Mouse (Mus musculus) right cerebral cortex, postnatal 36 days (tissue): Measurements from ENCODE around the gene Prox2.

Source experiments
- DNase-seq, 2 experiments: peaks; one replicate each; pipeline ENCODE4 v3.0.0; 2022; ENCODE audit warnings: low spot score in 2 of 2, mixed read lengths in 1 of 2

Prox2 gene

DNA sequence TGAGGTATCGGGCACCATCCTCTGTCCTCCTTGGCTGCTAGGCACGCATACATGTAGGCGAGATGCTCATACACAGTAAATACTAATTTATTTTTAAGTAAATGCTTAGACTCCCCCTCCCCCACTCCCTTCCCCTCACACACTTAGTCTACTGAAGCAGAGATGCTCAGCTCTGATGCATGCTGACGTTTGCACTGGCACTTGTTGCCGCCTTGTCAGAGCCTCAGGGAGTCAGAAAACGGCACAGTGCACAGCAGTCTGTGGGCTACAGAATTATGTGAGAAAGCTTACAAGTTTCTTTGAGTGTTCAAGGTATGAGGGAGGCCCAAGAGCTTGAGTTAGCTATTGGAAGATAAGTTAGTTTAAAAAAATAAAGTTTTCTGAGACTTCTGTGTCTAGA lies 20.8 kb upstream of the Prox2 start:
- DNase-seq = no peak

DNA sequence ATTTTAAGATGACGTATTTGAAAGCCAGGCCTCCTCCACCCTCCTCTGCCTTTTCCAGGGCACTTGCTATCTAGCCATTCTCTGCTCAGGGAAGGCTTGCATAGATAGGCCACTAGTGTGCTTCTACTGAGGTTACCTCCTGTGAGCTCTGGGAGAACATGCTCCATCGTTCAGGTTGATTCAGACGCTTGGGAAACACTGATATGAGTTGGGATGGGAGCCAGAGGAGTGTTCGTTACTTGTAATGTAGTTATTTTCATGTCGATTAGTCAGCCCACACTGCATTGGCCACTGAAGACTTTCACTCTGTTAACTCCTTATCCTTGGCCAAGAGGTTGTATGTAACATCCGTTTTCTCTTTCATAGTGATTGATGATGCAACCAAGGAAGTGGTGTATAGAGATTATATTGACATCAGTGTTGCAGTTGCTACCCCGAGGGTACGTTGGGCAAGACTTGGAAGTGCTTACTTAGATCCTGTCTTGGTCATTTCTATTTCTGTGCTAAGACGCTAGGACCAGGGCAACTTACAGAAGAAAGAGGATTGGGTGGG lies 18.9 kb upstream of the Prox2 start:
- no peak for DNase-seq

DNA sequence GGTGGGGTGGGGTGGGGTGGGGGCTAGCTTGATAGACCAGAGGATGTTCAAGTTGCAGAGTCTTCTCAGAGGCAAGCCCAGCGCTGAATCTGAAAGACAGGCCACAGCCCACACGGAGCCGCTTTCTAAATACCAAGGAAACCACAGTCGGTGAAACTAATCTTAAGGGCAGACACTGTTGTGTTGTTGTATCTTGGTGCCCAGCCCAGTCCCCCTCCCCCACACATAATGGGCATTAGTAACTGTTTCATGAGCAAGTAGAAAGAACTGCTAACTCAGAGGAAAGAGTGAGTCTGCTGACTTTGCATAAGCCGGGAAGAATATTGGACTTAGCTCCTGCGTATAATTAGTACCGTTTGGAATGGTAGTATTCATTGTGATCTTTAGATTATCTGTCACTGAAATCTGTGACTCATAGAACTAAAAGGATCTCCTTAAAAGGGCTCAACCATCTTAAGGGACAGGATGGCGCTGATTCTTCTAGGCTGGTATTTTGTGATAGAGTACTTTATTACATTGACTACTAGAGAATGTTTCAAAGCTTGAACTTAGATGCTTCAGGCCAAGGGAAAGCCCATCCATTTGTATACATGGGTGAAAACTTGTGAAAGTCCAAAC lies 16.5 kb upstream of the Prox2 start:
- DNase-seq = no peak

DNA sequence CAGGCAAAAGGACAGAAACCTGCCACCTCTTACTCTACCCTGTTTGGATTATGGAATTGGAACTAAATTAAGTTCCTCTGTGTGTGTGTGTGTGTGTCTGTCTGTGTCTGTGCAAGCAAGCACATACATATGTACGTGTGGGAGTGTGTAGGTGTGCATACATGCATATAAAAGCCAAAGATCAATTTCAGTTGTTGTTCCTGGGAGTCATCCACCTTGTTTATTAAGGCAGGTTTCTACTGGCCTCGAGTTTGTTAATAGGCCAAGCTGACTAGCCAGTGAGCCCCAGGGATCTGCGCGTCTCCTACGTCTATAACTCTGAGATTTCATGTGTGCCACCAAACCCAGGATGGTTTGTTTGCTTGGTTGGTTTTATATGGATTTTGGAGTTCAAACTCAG lies 14.2 kb upstream of the Prox2 start:
- DNase-seq = no peak

DNA sequence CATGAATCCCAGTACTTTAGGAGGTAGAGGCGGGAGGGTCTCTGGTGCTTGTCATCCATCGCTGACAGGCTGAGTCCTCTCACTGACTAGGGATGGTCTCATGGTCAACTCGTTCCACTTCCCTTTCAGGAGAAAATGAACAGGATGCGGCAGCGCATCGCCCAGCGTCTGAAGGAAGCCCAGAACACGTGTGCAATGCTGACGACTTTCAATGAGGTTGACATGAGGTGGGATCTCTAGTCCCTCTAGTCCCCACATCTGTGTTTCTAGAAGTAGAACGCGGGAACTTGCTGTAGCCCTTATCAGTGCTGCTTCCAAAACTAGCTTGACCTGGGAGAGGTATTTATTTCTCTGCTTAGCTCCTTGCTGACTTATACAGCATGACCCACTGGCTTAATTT lies 13.1 kb upstream of the Prox2 start:
- no peak for DNase-seq

DNA sequence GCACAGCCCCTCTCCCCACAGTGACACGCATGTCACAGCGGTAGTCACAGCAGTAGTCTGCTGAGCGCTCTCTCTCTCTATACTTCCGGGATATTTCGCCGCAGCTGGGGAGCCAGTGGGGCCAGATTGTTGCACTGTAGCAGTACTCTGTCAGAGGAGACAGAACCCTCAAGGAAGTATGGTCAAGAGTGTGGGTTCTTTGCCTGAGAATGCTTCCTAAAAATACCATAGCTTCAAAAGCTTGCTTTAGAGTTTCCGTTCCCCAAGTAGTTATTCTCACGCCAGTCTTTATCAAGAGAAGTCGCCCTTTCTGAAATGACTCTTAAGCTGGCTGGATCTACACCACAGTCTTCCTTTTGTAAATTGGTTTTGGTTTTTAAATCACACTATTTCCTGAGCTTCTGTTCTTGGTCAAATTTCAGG lies 12.6 kb upstream of the Prox2 start:
- DNase-seq = no peak

DNA sequence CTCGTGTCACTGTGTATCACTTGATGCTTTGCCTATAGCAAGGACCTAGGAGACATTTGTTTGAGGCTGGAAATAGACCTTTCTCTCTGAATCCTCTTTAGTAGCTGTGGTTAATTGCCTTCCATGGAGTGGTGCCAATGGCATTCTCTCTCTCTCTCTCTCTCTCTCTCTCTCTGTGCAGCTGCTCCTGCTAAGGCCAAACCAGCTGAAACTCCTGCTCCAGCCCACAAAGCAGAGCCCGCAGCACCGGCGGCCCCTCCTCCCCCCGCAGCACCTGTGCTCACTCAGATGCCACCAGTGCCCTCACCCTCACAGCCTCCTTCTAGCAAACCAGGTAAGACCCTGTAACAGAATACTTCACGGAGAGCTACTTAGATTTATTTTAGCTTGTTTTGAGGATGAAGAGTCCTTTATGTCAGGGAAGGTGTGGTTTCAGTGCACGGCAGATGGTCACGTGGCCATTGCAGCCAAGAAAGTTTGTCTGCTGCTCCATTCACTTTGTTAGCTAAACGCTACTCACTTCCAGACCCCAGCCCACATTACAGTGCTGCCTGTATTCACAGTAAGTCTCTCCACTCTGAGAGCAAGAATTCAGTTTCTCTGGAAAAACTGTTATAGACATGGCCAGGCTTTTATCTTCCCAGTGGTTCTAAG lies 11.4 kb upstream of the Prox2 start:
- DNase-seq = no peak

DNA sequence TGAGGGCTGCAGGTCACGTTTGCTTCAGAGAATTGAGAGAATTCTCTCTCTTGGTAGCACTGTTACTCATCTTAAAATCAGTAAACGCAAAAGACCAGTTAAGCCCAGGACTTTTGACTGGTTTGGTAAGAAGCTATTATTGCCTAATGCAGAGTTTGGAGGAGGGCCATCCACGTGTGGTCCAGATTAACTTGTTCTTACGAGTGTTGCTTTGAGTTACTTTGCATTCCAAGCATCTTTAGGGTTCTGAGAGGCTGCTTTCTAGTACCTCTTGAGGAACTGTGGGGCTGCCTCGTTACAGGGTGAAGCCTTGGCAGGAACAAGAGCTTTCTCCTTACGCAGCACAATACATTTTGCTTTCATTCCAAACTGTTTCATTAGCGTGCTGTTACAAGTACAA lies 5.1 kb upstream of the Prox2 start:
- no peak for DNase-seq

DNA sequence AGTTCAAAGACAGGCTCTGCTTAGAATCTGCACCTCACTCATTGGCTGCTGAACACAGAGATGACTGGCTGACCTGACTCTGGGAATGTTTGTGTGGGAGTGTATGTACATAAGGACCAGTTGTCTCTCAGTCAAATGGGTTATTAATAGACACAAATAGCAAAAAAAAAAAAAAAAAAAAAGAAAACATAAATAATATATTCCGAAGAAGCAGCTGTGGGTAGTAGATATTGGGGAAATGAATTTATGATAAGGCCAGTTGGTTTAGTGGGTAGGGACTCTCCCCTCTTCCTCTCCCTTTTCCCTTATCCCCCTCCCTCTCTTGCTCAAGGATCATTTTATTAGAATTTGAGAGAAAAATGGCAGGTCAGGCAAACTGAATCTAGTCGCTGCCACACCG lies 3.4 kb upstream of the Prox2 start:
- no peak for DNase-seq

DNA sequence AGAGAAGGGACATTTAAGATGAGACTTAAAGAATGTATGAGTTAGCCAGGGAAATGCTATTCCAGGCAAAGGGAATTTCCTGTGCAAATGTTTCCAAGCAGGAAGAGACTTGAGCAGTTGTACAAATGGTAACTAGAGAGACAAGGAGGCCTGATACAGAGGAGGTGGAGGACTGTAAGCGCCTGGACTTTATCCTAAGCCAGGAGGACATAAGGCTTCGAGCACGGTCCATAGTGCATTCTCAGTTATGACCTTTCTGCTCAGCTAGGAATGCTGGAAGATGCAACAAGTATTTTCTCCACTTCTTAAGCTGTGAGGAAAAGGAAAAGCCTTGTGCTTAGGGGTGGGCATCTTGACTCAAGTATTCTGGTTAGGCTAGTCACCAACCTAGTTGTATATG lies 2.8 kb upstream of the Prox2 start:
- DNase-seq = no peak

DNA sequence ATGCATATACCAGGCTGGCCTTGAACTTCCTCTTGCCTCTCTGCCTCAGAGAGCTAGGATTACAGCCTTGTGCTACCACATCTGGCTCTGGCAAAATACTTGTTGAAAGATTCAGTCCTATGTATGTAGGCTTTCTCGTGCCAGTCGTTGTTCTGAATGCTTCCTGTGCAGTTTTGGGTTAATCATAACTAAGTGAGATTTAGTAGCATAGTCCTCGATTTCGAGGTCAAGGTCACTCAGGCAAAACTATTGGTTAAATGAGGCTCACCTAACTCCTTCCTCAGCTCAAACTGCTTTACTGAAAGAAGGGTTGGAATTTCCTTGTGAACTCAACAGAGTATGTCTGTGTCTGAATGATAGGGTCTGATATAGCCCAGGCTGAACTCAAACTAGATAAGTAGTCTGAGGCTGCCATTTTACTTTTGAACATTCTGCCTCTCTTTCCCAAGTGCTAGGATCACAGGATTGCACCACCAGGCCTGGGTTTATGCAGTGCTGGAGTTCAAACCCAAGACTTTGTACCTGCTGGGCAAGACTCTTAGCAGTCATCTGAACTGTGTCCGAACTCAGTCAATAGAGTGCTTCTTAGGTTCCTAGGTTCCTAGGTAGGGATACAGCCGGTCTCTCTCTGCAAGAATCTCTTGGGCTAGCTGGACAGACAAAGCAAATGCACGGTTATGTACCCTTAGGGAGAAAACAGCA lies 2.1 kb upstream of the Prox2 start:
- no peak for DNase-seq

DNA sequence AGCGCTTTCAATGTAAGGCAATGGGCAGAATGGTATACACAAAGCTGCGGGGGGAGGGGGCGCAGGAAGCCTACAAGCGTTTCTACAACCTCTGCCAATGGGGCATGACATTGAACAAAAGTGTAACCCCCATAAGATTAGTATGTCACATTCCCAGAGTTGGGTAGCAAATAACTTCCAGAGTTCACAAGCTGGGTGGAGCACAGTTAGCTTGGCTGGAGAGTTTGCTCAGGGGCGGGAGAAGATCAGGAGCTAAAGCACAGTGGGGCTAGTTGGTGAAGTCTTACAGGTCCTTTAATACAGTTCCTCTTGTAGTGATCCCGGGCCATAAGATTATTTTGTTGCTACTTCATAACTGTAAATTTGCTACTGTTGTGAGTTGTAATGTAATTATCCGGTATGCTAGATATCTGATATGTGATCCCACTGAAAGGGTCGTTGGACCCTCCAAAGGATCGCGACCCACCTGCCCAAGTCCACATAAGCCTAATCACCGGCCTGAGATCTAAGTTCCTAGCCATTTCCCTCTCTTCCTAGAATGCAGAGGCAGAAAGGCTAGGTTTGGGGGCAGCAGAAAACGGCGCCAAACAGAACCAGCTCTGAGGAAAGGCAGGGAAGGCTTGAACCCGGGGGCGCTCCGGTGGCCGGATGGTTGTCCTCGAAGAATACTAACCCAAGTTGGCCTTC lies 405 bp downstream of the Prox2 start:
- no peak for DNase-seq

DNA sequence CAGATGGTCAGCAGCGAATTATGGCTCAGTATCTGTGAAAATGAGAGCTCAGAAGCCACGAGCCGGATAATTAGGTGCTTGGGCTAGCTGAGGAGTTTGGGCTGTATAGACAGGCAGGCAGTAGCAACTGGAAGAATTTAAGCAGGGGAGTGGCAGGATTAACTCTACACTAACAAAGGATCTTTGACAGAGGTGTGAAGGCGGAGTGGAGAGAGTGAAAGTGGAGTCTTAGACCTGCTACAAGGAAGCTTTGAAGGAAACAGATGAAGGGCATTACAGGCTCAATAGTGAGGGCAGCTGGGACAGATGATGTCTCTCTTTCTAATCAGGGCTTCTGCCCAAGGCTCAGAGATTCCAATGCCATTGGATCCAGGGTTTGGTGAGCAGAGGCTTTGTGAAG lies 1.1 kb downstream of the Prox2 start:
- no peak for DNase-seq

DNA sequence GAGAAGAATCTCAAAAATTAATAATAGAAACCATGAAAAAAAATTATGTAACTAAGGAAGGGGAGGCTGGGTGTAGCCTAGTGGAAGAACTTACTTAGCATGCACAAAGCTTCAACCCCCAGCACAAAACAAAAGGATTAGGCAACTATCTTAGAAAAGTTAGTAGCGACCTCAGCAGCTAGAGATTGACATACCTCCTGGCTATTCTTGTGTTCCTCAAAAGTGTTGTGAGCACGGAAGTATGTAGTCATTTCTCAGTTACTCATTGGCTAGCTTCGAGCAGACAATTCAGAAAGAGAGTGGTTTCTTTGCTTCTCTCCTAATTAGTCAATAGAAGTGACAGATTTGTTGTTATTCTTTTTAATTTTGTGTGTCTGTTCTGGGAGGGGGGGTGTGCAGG lies 1.9 kb downstream of the Prox2 start:
- DNase-seq = no peak

DNA sequence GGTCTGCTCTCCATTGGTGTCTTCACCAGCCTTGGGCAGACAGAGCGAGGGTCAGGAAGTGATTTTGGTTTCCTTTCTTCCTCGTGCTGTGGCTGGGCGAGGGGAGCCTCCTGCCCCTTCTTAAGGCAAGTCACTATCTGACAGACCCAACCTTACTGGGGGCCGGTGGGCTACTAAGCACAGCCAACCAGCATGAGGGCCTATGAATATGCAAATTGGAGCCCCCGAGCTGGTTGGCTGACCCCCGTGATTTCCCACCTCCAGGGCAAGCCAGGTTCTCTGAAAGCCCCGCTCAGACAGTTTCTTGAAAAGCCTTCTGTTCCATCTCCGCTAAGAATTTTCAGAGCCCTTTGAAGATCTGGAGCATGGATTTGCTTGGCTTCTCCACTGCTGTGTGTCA lies 4.3 kb downstream of the Prox2 start:
- DNase-seq = no peak

DNA sequence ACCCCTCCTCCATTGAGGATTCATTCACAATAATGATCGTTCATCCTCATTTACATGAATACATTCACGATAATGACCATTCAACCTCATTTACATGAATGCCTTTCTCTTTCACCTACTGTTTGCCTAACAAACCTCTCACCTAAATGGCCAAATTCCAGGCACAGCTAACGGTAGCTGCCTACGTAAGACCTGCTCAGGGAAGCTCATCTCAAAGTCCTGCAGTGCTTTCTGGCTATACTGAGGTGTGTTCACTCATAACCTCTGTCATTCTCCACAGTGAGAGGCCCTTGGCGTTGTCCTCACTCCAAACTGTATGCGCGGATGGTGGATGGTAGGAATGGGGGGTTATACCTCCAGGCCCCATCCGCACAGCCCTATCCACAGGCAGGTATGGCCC lies 5.8 kb downstream of the Prox2 start:
- no peak for DNase-seq

DNA sequence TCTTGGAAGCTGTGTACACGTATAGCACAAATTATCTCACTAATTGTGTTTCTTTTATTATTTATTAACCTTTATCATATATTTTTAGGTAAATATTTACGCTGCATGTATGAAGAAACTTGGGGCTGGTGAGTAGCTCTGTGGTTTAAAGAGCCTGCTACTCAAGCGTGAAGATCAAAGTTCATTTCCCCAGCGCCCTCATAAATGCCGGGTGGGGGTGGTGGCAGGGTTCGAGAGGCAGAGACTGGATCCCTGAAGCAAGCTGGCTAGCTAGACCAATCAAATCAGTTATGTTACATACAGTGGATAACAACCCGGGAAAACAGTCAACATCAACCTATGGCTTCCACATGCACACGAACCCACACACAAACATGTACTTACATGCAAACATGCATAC lies 7.5 kb downstream of the Prox2 start:
- no peak for DNase-seq

DNA sequence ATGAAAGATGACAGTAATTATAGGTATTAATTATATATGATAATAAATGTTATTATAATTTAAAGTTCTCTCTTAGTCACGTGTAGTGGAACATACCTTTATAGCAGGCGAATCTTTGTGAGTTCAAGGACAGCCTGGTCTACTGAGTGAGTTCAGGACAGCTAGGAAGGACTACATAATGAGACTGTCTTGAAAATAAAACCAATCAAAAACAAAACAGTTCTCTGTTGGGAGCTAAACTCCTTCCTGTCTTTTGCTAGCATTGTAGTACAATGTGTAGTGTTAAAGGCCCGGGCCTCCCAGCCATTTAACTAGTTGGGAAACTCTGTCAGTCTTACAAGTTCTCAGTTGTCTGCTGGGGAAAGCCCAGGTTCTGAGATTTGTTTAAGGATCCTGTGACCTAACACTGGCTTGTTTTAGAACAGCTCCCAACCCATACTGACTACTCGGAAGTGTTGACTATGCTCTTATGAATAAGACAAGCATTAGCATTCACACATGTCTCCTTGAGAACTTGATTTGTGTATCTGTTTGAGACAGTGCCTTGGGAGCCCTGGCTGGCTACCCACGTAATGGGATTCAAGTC lies 8.9 kb downstream of the Prox2 start:
- no peak for DNase-seq

DNA sequence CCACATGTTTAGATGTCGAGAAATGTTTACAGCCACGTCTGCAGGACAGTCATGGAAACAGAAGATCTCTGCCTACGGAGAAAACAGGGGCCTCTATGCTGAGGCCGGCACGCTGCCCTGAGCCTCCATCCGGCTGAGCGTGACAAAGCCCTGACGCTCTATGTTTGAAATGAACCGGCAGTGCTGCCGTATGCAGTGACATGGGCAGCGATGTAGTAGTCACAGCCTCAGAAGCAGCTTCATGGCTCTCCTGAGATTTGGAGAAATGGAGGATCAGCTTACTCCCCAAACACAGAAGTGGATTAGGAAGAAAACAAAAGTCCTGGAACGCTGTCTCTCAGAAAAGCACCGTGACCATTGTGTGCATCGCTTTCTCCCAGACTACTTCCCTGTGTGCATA lies 9.6 kb downstream of the Prox2 start:
- no peak for DNase-seq

DNA sequence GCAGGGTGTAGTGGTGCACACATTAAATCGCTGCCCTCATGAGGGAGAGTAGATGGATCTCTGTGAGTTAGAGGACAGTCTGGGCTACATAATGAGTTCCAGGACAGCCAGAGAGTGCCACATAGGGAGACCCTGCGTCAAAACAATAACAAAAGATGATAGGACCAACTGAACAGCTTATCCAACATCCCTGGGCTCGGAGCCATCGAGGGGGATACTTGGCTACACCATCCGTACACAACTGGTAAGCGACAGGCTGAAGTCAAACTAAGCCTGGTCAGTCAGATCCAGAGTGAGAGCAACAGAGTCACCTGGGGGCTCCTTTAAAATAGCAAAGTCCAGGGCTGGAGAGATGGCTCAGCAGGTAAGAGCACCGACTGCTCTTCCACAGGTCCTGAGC lies 14.7 kb downstream of the Prox2 start:
- DNase-seq = no peak

DNA sequence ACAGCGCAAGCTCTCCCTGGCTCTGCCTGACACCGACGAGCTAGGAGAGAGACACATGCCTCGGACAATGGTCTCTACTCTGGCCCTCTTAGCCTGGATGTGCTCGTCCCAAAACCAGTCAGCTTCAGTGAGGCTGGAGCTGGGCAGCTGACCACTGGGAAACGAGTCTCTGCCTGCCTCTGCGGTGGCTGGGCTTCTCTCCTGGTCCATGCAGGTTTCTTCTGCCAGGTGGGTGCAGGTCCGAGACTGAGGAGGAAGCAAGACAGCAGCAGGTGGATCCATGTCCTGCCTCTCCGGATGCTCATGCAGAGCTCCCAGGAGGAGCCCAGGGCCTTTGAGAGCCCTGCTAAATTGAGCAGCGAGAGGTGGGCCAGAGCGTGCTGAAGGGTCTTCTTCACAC lies 15.4 kb downstream of the Prox2 start:
- no peak for DNase-seq

DNA sequence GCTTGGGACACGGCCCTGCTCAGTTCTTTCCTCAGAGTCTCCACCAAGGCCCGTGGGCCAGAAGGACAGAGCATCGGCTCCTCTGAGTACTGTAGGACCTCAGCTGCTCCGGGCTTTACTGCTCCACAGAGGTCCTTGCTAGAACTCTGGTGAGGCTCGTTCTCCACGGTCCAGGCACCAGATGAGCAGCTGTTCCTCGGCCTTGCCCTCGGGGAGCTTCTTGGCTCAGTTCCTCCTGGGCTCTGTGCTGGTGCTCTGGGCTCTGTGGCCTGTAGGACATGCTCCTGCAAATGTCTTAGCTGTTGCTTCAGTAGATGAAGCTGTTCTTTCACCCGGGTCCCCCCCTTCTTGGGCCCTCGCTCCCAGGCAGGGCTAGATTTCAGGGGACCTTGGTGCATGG lies 15.9 kb downstream of the Prox2 start:
- no peak for DNase-seq
